9 mouse cellular contexts compared by ENCODE assay signal in the genomic region with DNA sequence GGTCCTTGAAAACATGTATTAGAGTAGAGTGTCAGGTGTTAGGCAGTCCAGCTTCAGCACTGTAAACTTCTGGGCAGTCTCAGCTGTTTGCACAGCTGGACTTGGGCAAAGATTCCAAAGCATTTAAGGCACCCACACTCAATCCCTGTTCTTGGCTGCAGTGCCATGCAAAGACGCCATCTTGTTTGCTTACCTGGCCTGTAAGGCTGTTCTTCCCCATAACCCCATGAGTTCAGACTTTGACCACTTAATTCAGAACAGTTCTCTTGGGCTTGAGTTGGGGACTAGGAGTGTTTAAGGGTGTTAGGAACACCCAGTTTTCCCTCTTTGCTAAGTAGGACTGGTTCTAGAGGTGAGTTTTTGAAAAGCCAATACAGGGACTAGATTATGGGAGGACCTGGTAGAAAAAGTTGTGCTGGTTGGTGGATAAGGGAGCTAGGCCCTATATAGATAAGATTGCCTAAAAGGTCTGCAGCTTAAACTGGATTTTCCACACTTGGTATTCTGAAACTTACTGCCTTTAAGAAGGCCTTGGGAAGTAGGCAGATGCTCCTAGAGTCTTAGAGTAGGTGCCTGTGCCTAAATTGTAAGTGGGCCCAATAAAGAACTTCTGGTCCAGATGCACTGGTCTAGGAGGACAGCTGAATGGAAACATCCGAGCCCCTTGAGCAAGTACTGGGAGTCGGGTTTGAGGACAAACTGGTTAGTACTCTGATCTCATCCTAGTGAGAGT. TPM values are rescaled to one million over a fixed set of nuclear protein-coding genes. Genes with fewer than 3 reads are reported as not detected.
A peak's percentile ranks its signal among the peaks of the same experiment; 100 is the strongest.
DNase-seq lines count a peak whose midpoint lies in the region; ATAC-seq lines count a peak whose summit lies in the region.
"Had no signal": no experiment of that assay in that cellular context is flagged by ENCODE, and none has a peak within 500 bp of the region (broad histone marks: within the 10 kb centered on the region; RNA-seq: fewer than 3 reads in every experiment).

No protein-coding gene starts in this region.

- 35% methylated on average over 3 of the region's 3 CpGs for WGBS in heart, embryonic 13.5 days
- WGBS in hindbrain, embryonic 11.5 days, result 22% methylated on average over 3 of the region's 3 CpGs
- 31% methylated on average over 3 of the region's 3 CpGs for WGBS in midbrain, embryonic 10.5 days

- peaks cover 46% of the 10 kb centered on the region for H3K4me1 ChIP-seq in heart, embryonic 13.5 days
- H3K4me1 ChIP-seq in hindbrain, embryonic 11.5 days (replicated peaks; ENCODE audit: control insufficient read depth, insufficient read depth, low read length), result peaks cover 6% of the 10 kb centered on the region
- H3K4me1 ChIP-seq in midbrain, embryonic 10.5 days, result peaks cover 37% of the 10 kb centered on the region

- H3K4me3 ChIP-seq in heart, embryonic 13.5 days, result peak overlapping the region; percentile 78
- H3K4me3 ChIP-seq in hindbrain, embryonic 11.5 days (ENCODE audit: low read depth, low read length), result 0 out of 2 replicates have a peak overlapping the region, but pooled peaks have one; percentile 15
- H3K4me3 ChIP-seq in midbrain, embryonic 10.5 days, result peak overlapping the region; percentile 86

- H3K27ac ChIP-seq in heart, embryonic 13.5 days (replicated peaks), result peak overlapping the region; percentile 92
- H3K27ac ChIP-seq in hindbrain, embryonic 11.5 days (ENCODE audit: low read depth, low read length), result no peak overlapping the region
- H3K27ac ChIP-seq in midbrain, embryonic 10.5 days (replicated peaks), result peak overlapping the region; percentile 96

- H3K9ac ChIP-seq in heart, embryonic 13.5 days, result peak overlapping the region; percentile 97
- peak overlapping the region; percentile 98; the same call in 1 of the 2 replicates for H3K9ac ChIP-seq in hindbrain, embryonic 11.5 days (ENCODE audit: low read depth, low read length)

- H3K9me3 ChIP-seq in heart, embryonic 13.5 days, result no peaks in the 10 kb centered on the region
- no peaks in the 10 kb centered on the region for H3K9me3 ChIP-seq in hindbrain, embryonic 11.5 days (ENCODE audit: control insufficient read depth, low read length)
- H3K9me3 ChIP-seq in midbrain, embryonic 10.5 days (replicated peaks), result no peaks in the 10 kb centered on the region

- peak overlapping the region; percentile 77 for H3K4me2 ChIP-seq in heart, embryonic 13.5 days
- no peak overlapping the region; the same call in 1 of the 2 replicates for H3K4me2 ChIP-seq in hindbrain, embryonic 11.5 days (replicated peaks; ENCODE audit: low read depth, low read length)

- H3K27me3 ChIP-seq in heart, embryonic 13.5 days (replicated peaks), result no peaks in the 10 kb centered on the region
- no peaks in the 10 kb centered on the region for H3K27me3 ChIP-seq in hindbrain, embryonic 11.5 days (ENCODE audit: control insufficient read depth, insufficient read depth, low read length)
- no peaks in the 10 kb centered on the region for H3K27me3 ChIP-seq in midbrain, embryonic 10.5 days (ENCODE audit: low read depth, poor library complexity, severe bottlenecking)

- peaks cover 66% of the 10 kb centered on the region for H3K36me3 ChIP-seq in heart, embryonic 13.5 days
- peaks cover 18% of the 10 kb centered on the region for H3K36me3 ChIP-seq in hindbrain, embryonic 11.5 days (ENCODE audit: control insufficient read depth, insufficient read depth, low read length)
- peaks cover 70% of the 10 kb centered on the region for H3K36me3 ChIP-seq in midbrain, embryonic 10.5 days

- no peak for ATAC-seq in heart, embryonic 13.5 days (ENCODE audit: extremely low read depth, insufficient number of reproducible peaks, low FRiP score, low TSS enrichment)
- ATAC-seq in hindbrain, embryonic 11.5 days (ENCODE audit: low FRiP score), result no peak

- DNase-seq in heart, adult 8-10 months (ENCODE audit: low spot score), result no peak
- DNase-seq in ES-CJ7 (ENCODE audit: low read depth, low spot score), result peak; percentile 40
- peak; percentile 21 for DNase-seq in hindbrain, embryonic 11.5 days (ENCODE audit: low spot score)
- DNase-seq in midbrain, embryonic 10.5 days (ENCODE audit: low spot score), result no peak
- no peak for DNase-seq in layer of hippocampus, adult 11-12 months (ENCODE audit: low spot score)
- no peak for DNase-seq in layer of hippocampus, postnatal 14 days (ENCODE audit: low spot score in 2 of 2)
- DNase-seq in thymus, postnatal 4 days, result no peak
- DNase-seq: gastrocnemius, postnatal 36 days had no signal

RNA-seq across cellular contexts. Expression of gene Trpv2, which starts 30.8 kb away (rescaled TPM):
- 3.4 and 4.7 TPM in 2 replicates for polyA plus RNA-seq in heart, embryonic 13.5 days (2015; fragmentation: Nextera tagmentation; extraction: Ambion mirVana)
- 1 to 10 TPM; 1.6 to 4.1 (median 1.8) TPM for total RNA-seq in heart, adult 8-10 months (2022)
- 6.5 and 8.9 TPM in 2 replicates for polyA plus RNA-seq in hindbrain, embryonic 11.5 days (2014; fragmentation: Nextera tagmentation; extraction: Ambion mirVana)
- polyA plus RNA-seq in midbrain, embryonic 10.5 days (2016; fragmentation: Nextera tagmentation; extraction: Ambion mirVana), result 3.5 and 6.4 TPM in 2 replicates
- total RNA-seq in layer of hippocampus, postnatal 14 days (2021), result 10 to 100 TPM; 18.4 to 21.5 TPM

RNA-seq across cellular contexts. Expression of gene Lrrc75a, which starts 43.3 kb away (rescaled TPM):
- 14.3 and 17.0 TPM in 2 replicates for polyA plus RNA-seq in heart, embryonic 13.5 days (2015; fragmentation: Nextera tagmentation; extraction: Ambion mirVana)
- total RNA-seq in heart, adult 8-10 months (2022), result 1 to 10 TPM; 3.1 to 4.5 (median 3.7) TPM
- 16.2 and 16.7 TPM in 2 replicates for polyA plus RNA-seq in hindbrain, embryonic 11.5 days (2014; fragmentation: Nextera tagmentation; extraction: Ambion mirVana)
- polyA plus RNA-seq in midbrain, embryonic 10.5 days (2016; fragmentation: Nextera tagmentation; extraction: Ambion mirVana), result 10.6 and 10.8 TPM in 2 replicates
- total RNA-seq in layer of hippocampus, postnatal 14 days (2021), result 10 to 100 TPM in 1 of 2 experiments, 1 to 10 TPM in 1; 9.5 to 11.3 TPM

RNA-seq across cellular contexts. Expression of gene Mmgt2, which starts 43.4 kb away (rescaled TPM):
- polyA plus RNA-seq in heart, embryonic 13.5 days (2015; fragmentation: Nextera tagmentation; extraction: Ambion mirVana), result 42.8 and 53.9 TPM in 2 replicates
- total RNA-seq in heart, adult 8-10 months (2022), result 1 to 10 TPM; 5.1 to 5.9 (median 5.7) TPM
- polyA plus RNA-seq in hindbrain, embryonic 11.5 days (2014; fragmentation: Nextera tagmentation; extraction: Ambion mirVana), result 38.8 and 43.5 TPM in 2 replicates
- 38.7 and 40.9 TPM in 2 replicates for polyA plus RNA-seq in midbrain, embryonic 10.5 days (2016; fragmentation: Nextera tagmentation; extraction: Ambion mirVana)
- 10 to 100 TPM; 14.8 to 17.2 TPM for total RNA-seq in layer of hippocampus, postnatal 14 days (2021)

RNA-seq across cellular contexts. Expression of gene Ubb, which starts 54.1 kb away (rescaled TPM):
- polyA plus RNA-seq in heart, embryonic 13.5 days (2015; fragmentation: Nextera tagmentation; extraction: Ambion mirVana), result 2,701 and 2,883 TPM in 2 replicates
- total RNA-seq in heart, adult 8-10 months (2022), result 100 to 1,000 TPM; 692 to 761 (median 719) TPM
- polyA plus RNA-seq in hindbrain, embryonic 11.5 days (2014; fragmentation: Nextera tagmentation; extraction: Ambion mirVana), result 3,694 and 3,897 TPM in 2 replicates
- polyA plus RNA-seq in midbrain, embryonic 10.5 days (2016; fragmentation: Nextera tagmentation; extraction: Ambion mirVana), result 3,322 and 3,606 TPM in 2 replicates
- 1,000 to 10,000 TPM; 1,675 to 1,723 TPM for total RNA-seq in layer of hippocampus, postnatal 14 days (2021)

Comparison
In these comparisons a context has a peak if more than half of its experiments do, and no peak if none do; other contexts are left out.
1. H3K4me3 ChIP-seq: peak in every context shown above with its lines; median percentile 86 in midbrain, embryonic 10.5 days; 78 in heart, embryonic 13.5 days; 15 in hindbrain, embryonic 11.5 days.
2. DNase-seq: peak in ES-CJ7 (single experiment) and hindbrain, embryonic 11.5 days (single experiment); none in heart, adult 8-10 months (single experiment), midbrain, embryonic 10.5 days (single experiment), layer of hippocampus, adult 11-12 months (single experiment), layer of hippocampus, postnatal 14 days (0 of 2) and thymus, postnatal 4 days (single experiment).